Mouse (Mus musculus): ENCODE data around the gene Glp2r. TPM values are rescaled to one million over a fixed set of nuclear protein-coding genes. Genes with fewer than 3 reads are reported as not detected.

The Glp2r gene
- total RNA-seq, 2 experiments from 2014 or later: not detected

DNA sequence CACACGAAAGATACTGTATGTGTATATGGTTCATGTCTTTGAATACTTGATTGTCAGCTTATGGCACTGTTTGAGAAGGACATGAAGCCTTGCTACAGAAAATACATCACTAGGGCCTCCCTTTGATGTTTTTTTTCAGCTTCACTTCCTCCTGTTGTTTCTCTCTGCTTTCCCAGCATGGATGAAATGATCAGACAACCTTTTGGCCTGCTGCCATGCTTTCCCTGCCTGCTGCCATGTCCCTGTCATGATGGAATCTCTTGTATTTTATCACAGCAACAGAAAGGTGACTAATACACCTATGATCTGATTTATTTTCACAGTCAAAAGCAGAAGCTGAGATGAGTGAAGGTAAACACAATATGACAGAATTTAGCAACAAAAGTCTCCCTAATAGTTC lies 37.2 kb downstream of the Glp2r start:
- intact Hi-C loops (cut with DNase I): no loop called here
- DNase-seq (ENCODE audit: low spot score): no peak

DNA sequence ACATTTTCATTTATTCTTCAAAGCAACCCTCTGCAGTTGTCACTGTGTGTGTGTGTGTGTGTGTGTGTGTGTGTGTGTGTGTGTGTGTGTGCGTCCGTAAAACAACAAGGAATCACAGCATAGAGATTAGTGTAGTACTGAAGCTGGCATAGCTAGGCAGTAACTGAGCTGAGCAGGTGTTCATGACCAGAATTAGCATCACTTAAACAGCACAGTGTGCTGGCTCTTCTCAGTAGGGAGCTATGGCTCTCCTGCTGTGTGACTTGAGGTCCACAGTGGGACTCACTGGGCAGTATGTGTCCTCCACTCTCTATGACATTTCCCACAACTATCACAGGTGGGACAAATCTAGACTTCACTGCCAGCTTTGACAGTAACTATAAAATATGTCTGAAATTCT lies 39.9 kb downstream of the Glp2r start:
- intact Hi-C loops (cut with DNase I): no loop called here
- DNase-seq (ENCODE audit: low spot score): no peak

DNA sequence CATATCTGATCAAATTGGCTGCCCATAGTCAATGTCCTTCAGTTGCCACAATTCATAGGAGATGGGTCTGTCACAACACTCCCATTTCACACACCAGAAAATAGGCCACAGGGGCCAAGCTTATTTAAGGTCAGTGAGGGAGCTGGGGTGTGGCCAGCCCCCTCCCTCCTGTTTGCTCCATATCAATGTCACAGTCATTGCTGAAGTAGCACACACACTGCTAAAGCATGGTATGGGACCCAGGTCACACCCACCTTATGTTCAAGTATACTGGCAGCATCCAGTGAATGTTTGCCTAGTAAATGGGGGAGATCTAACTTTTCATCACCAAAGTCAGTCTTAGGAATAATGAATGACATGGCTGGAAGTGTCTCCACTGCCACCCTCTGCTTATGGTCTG lies 42.2 kb downstream of the Glp2r start:
- DNase-seq (ENCODE audit: low spot score): no peak
- intact Hi-C loops (cut with DNase I): no loop called here

DNA sequence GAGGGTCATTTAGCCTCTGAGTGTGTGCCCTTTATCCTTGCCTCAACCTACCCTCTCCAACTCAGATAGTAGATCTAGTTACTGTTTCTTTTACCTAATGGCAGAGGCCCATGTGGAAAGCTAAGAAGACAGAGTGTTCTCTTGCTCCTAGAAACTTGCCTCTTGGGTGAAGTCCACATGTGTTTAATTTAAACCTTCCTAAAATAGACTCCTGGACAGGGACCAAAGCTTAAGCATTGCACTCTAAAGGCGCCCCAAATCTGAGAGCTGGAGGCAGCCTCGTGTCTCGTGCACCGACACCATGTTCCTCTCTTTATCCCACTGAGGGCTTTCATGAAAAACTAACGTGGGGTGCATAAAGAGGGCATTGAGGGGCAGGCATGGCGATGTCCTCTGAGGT lies 43.9 kb downstream of the Glp2r start:
- intact Hi-C loops (cut with DNase I): no loop called here
- no peak for DNase-seq (ENCODE audit: low spot score)

DNA sequence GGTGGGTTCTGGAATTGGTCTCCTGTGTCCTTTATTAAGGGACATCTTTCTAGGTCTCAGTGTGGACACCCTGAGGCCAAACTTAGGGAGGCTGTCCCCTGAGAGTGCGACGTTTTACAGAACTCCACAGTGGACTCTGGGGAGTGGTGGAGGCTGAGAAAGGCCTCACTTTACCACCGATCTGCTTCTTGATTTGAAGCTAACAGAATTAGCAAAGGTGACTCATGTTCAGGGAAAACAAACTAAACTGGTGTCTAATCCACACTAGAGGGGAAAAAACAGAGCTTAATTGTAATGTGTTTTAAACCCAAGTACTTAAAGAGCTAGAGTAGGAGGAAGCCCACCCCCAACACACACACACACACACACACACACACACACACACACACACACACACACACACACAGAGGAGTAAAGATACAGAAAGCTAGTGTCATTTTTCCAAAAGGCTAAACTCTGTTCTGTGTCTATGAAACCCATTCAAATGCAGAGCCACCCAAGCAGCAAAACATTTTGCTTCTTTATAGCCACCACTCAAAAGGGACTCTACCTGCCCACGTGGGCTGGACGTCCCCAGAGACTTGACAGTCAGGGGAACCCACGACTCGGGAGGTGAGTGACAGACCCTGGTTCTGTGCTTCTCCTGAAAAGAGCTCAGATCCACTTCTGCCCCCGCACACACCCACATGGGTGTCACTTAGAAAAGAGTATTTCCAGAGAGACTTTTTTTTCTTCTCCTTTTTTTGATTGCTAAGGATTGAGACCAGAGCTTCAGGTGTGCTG lies 47.5 kb downstream of the Glp2r start:
- intact Hi-C loops (cut with DNase I): no loop called here
- no peak for DNase-seq (ENCODE audit: low spot score)

DNA sequence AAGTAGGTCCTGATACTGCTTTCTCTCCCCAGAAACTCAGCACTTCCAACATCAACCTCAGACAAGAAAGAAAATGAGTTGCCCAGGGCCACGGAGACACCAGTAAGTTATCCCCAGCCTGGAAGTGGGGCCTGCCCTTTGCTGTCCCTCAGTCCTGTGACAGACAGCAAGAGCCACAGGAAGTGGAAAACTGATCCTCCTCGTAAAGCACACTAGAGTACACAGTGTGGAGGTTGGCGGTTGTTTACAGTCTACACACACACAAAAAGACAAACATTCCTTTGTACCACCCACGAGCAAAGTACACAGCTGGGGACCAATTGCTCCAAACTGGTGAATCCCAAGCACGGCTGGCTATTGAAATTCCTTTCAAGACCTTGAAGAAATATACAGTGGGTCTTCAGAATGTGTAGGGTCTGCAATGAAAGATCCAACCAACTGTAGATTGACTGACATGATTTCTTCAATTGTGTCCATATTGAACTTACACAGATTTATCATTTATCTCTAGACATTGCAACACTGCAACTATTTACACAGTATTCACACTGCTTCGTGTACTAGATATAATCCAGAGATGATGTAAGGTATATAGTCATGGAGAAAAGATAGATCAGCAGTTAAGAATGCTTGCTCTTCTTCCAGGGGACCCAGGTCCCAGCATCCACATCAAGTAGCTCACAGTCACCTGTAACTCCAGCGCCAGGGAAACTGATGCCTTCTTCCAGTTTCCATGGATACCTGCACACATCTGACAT lies 48.4 kb downstream of the Glp2r start:
- intact Hi-C loops (cut with DNase I): no loop called here
- no peak for DNase-seq (ENCODE audit: low spot score)

DNA sequence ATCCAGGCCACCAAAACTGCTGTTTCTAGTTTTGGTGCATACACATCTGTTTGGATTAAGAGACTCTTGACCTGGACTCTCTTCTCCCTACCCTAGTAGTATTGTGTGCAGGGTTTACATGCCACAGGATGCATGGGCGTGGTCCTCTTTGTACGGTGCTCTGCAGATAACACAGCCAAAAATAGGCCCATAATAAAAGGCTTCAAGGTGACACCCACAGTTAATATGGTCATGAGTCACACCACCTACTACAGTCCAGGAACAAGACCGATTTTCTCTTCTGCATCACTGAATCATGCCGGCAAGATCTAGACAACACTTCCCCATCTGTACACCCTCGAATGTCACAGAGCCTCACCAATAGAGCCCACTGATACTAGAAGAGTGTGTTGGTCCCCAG lies 49.5 kb downstream of the Glp2r start:
- DNase-seq (ENCODE audit: low spot score): no peak
- intact Hi-C loops (cut with DNase I): no loop called here

DNA sequence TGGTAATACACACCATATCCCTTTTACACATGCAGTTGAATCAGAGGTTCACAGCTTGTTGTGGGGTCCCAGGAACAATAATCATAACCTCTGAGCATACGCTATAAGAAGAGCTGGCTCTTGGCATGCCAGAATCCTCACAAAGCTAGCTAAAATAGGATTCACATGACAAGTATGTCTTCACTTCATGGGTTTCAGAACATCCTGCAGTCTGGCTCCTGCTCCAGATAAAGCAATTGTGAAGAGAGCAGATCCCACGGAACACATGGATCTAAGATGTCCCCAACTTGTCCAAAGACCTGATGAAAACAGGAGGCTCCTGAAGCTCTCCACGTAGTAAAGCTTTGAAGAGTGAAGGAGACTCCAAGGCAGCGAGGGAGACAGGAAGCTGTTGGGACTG lies 55.6 kb downstream of the Glp2r start:
- no peak for DNase-seq (ENCODE audit: low spot score)
- intact Hi-C loops (cut with DNase I): no loop called here

DNA sequence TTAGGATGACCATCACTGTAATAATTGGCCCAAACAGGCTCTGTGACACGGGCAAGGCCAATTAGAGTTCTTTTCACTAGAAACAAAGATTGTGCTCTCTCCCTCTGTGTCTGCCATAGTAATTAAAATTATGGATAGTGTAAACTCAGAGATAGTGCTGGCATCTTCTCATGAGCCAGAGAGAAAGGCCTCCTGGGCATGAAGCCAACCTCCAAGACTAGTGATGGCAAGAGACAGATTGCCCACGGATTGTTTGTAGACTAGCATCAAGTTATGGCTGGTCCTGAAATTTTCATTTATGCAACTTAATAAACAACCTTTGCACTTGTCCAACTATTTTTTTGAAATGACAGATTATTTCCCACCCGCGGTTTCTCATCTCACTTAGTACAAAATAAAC lies 58.0 kb downstream of the Glp2r start:
- no peak for DNase-seq (ENCODE audit: low spot score)
- intact Hi-C loops (cut with DNase I): no loop called here

DNA sequence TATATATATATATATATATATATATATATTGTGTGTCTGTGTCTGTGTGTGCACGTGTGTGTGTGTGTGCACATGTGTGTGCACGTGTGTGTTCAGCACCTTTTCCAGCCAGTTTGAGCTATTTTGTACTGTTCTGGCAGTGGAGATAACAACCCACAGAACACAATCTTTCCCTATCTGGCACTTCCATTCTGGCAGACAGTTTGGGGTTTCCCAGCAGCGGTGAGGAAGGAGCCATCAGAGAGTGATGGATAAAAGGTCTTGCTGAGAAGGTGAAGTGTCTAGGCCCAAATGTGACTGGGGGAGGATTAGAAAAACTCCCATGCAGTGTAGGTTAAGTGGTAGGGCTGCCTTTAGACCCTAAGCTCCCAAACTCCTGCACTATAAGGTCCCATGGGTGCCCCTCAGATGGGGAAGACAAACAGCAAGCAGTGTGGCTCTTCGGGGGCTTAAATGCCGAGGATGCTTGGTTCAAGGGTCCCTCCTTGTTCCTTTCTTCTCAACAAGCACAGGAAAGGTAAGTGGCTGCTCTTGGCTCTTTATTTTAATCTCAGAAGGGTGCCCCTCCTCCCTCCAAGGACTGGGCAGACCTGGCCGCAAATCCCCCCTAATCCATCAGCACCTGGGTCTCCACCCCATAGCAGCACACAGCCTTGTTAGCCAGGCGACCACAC lies 76.1 kb downstream of the Glp2r start, which contains the start of gene Rcvrn:
Gene Rcvrn, plus strand, starts transcription at position 624 of the 674 bp plus-strand sequence.
- intact Hi-C loops (cut with DNase I): no loop called here
- no peak for DNase-seq (ENCODE audit: low spot score)

DNA sequence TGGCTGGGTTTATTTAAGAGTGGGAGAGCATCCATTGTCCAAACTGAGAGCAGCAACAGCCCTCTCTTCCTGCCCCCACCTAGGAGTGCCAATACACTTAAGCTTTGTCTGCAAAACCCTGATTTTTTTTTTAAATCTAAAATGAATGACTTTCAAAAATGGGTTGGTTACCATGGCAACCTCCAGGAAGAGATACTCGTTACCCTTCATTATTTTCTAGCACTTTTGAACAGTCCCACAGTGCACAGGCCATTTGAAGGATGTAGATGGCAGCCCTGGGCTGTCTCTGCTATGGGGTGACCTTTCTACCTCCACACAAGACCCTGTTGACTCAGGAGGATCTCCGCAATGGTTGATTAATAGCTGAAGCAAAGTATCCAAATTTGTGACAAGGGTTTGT lies 84.8 kb downstream of the Glp2r start:
- intact Hi-C loops (cut with DNase I): no loop called here
- no peak for DNase-seq (ENCODE audit: low spot score)

DNA sequence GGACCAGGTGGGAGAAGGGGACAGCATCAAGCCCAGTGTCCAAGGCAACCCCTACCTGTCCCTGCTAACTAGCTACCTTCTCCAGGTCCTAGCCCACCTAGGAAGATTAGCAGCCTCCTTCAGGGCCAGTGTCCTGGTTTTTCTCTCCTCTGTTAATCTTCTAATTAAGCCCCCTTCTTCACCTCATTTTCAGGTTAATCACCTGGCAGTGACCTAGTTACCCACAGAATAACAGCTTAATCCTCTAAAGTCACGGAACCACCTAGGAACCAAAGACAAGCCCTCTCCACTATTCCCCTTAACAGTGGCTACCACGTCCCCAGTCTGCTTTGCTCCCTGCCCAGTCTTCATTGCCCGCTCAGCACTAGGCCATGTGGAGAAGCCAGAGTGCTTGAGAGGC lies 89.1 kb downstream of the Glp2r start:
- no peak for DNase-seq (ENCODE audit: low spot score)
- intact Hi-C loops (cut with DNase I): no loop called here

DNA sequence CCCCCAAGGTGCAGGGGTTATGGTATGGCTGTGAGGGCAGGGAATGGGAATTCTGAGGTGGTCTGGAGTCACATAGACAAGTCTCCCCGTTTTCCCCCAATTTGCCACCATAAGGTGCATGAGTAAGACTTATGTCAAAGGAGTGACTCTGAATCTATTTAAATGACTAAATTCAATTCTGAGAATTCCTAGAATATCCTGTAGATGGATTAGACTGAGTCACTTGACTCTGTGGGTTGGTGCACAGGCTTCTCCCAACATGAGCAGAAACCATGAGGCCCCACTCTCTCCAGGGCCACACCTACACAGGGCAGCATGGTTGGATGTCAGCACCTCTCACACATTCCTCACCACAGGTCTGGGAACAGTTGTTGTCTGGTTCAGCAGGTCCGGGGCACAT lies 91.0 kb downstream of the Glp2r start:
- intact Hi-C loops (cut with DNase I): no loop called here

DNA sequence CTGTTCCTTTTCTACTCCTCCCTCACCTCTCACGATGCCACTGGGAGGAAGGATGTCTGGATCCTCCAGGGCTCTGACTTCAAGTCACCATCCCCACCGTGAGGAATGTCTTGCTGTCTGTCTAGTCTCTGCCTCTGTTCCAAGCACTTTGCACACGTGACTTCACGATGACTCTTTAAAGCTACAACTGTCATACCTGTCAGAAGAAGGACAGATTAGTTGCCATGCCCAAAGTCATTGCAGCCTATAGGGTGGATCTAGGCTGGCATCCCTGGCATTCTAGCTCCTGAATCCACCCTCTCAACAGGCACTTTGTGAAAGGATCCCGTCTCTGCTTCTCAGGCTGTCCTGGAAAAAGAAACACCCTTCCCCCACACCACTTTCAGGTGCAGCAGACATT lies 91.7 kb downstream of the Glp2r start:
- intact Hi-C loops (cut with DNase I): no loop called here
- no peak for DNase-seq (ENCODE audit: low spot score)

More for the DNA sequence above, 91.0 kb downstream of the Glp2r start:
- DNase-seq (ENCODE audit: low spot score): no peak

DNA sequence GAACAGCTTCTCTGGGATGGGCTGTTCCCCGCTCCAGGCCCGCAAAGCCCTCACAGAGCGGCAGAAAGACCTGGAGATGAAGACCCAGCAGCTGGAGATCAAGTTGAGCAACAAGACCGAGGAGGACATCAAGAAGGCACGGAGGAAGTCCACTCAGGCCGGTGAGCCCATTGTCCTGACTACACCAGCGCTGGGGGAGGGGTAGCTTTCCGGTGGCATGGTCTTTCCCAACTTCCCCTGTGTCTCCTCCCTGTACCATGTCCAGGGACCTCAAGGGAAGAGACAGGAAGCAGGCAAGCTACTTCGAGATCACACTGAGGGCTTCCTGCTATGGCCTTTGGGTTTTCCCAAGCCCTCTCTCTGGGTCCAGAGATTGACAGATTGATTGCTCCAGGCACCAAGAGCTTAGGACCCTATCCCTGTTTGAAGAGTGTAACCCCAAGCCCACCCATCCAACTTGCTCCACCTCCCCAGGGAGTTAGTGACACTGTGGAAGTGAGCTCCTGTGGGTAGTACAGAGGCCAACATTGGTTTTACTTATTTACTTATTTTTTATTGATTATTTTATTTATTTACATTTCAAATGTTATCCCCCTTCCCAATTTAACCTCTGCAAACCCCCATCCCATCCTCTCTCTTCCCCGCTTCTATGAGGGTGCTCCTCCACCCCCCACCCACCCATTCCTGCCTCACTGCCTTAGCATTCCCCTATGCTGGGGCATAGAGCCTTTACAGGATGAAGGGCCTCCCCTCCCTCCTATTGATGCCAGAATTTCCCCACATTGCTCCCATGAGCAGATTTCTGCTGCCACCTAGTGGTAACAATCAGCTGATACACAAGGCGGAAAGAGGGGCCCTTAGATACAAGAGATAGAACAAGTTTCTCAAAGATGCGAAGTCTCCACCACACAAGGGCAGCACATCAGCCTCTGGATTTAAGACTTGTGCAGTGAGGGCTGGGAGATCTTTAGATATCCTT lies 95.1 kb downstream of the Glp2r start:
- no peak for DNase-seq (ENCODE audit: low spot score)
- intact Hi-C loops (cut with DNase I): loop anchor here (1.0 to 2.0 kb wide), 3 partner anchors 19 to 563 kb away; no protein-coding TSS in a partner anchor

DNA sequence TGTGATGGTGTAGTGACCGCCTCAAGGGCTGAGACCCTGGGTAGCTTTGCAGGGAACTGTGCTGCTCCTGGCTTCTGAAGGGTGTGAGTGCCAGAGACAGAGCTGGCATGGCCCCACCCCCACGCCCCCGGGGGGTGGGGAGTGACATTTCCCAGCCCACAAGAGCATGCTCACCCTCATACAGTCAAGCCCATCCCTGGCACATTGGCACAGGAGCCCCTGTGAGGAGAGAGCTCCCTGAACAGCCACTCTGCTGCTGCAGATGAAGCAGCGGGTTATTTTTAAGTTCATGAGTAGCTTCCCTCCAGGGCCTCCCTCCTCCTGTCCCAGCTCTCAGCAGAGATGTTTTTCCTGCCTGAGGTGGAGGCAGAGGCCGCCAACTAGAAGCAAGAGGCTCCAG lies 98.8 kb downstream of the Glp2r start:
- intact Hi-C loops (cut with DNase I): no loop called here
- DNase-seq (ENCODE audit: low spot score): no peak

DNA sequence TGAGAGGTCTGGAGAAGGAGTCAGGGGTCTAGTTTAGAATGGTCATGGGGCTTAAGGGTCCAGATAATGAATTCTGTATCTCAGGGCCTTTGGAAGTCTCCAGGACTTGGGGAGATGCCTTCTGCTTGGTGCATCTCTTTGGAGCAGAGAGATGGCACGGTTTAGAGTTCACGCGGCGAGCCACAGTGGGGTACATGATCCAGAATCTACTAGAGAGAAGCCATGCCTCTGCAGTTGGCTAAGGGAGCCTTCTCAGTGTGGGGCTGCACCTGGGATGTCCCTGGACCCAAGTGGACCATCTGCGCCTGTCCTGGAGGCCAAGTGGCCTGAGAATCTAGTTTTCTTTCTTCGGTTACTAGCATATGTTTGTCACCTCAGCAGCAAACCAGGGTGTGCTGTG lies 100.9 kb downstream of the Glp2r start:
- DNase-seq (ENCODE audit: low spot score): no peak
- intact Hi-C loops (cut with DNase I): no loop called here

DNA sequence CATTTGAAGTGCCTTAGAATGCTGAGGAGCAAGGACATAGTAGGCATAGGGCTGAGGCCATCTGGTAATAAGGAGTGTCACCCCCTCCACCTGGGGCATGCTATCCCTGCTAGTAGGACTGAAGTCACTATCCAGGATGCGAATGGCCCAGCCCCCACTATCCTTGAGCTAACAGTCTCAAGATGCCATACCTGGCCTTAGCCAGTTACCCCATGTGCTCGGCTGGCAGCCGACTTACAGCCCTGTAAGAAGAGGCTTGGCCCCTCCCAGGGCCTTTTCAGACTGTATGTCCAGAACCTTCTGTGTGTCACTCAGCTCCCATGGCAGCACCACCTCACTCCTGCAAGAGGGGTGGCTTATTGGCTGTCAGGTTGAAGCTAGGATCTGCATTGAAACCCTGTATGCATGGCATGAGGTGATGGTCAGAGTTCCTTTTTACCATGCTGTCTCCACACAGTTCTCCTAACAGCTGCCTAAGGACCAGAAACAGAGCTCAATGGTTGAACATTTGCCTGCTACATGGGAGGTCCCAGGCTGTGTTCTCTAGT lies 102.4 kb downstream of the Glp2r start:
- DNase-seq (ENCODE audit: low spot score): no peak
- intact Hi-C loops (cut with DNase I): no loop called here

DNA sequence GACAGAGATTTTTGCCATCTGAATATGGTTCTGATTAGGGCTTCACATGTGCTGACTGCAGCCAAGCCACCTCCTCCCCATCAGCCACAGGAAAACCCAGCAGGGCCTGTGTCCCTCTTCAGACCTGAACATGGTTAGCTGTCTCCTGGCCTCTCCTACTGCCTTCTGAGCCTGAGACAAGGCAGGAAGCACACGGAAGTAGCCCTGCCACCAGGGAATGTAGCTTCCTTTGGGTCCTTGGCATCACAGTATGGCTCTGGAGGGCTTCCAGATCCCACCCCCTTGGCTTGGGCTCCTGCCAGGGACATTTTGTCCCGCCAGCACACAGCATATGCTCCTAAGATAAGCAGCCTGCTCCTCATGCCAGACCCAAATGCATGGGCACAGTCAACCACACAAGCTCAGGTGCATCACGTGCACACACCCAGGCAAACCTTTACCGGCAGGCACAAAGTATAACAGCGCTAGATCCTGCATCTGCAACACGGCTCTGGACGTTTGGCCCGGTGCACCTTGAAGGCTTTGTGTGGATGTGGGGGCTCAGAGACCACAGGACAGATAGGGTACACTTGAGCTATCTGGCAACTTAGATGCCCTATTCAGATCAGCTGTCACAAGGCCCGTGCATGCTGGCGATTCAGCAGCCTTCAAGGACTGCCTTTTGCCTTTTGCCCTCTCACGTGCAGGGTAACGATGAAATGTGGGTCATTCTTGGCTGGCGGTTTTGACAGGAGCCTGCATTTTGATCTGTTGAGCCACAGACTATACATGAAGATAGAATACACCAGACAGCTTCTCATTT lies 103.2 kb downstream of the Glp2r start:
- peak; percentile 55 for DNase-seq (ENCODE audit: low spot score)
- intact Hi-C loops (cut with DNase I): no loop called here
